Mouse (Mus musculus) forebrain, embryonic 10.5 days (tissue): ENCODE results near the gene Nlgn1. TPM values are rescaled to one million over a fixed set of nuclear protein-coding genes. Genes with fewer than 3 reads are reported as not detected.

Experiments
- DNase-seq: peaks from one replicate; pipeline ENCODE4 v3.0.0-alpha.2; 2017; ENCODE audit warnings: low spot score; ENCODE audit errors: extremely low spot score
- H3K27ac ChIP-seq: fragments of 300-500 bp; sonication (generic); 2 replicates; pipeline ENCODE4 v1.5.1; 2016; ENCODE audit warnings: mild to moderate bottlenecking
- H3K27me3 ChIP-seq: fragments of 300-500 bp; sonication (generic); 2 replicates; pipeline ENCODE4 v1.6.1; 2016; ENCODE audit warnings: mild to moderate bottlenecking; ENCODE audit not compliant: poor library complexity, severe bottlenecking
- H3K36me3 ChIP-seq: fragments of 300-500 bp; sonication (generic); replicated peaks from 2 replicates; pipeline ENCODE4 v1.6.1; 2016; ENCODE audit warnings: mild to moderate bottlenecking, moderate library complexity
- H3K4me1 ChIP-seq: fragments of 300-500 bp; sonication (generic); 2 replicates; pipeline ENCODE4 v1.6.1; 2016
- H3K4me3 ChIP-seq: fragments of 300-500 bp; sonication (generic); 2 replicates; pipeline ENCODE4 v1.5.1; 2016; ENCODE audit warnings: mild to moderate bottlenecking, moderate library complexity
- H3K9me3 ChIP-seq: fragments of 300-500 bp; sonication (generic); 2 replicates; pipeline ENCODE4 v1.6.1; 2016; ENCODE audit warnings: mild to moderate bottlenecking, moderate library complexity
- whole genome bisulfite sequencing: fragments of 180-500 bp; shearing (Covaris S2); methylation state at CpG from one replicate; pipeline ENCODE4 v1.1.7; 2016; 5-methylcytosine and 5-hydroxymethylcytosine counted together
- polyA plus RNA-seq: library from polyadenylated mRNA; unstranded; fragments of >200 nt; fragmentation: Nextera tagmentation; extraction: Ambion mirVana; gene quantifications from 2 replicates; pipeline ENCODE4 v1.2.1, GENCODE M21; 2016

The Nlgn1 gene
- polyA plus RNA-seq, 1 experiment from 2014 or later, result 2.3 TPM

DNA sequence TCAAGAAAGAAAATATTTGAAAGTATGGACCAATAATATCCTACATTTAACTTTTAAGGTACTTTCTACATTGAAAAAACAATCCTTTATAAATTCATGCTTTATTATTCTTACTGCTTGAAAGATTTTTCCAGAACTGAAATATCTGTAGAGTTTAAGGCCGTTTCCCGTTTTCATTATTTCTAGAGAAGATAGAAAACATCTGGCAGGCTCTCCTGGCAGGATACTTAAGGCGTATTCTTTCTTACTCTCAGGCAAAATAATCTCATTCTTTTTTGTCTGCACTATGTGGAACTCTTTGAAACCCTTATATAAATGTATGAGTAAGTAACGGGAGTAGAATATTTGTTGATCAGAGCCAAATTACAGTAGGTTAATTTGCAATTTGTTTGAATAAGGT, 882.9 kb downstream of the Nlgn1 start:
- whole genome bisulfite sequencing, result 84% methylated on average over 4 of the region's 4 CpGs
- DNase-seq, result no peak
- H3K4me3 ChIP-seq, result no peak overlapping the region
- H3K27ac ChIP-seq, result no peak overlapping the region
- no peaks in the 10 kb centered on the region for H3K9me3 ChIP-seq
- H3K36me3 ChIP-seq, result no peaks in the 10 kb centered on the region
- H3K4me1 ChIP-seq, result no peaks in the 10 kb centered on the region
- H3K27me3 ChIP-seq, result no peaks in the 10 kb centered on the region

DNA sequence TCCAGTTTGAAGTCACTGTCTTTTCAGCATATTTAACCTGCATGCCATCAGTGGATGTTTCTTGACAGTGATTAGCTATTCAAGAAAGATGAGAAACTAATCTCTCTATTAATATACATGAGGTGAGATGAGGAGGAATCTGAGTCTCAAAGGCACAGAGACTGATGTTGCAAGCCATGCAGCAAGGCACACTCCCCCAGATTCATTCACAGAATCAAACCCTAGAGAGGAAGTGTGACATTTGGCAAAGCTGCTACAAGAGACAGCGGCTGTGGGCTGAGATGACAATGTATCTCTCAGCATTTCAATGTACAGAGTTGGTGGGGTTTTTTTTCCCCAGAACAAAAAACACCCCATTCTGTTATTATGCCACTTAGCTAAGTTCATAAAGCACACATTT, 885.1 kb downstream of the Nlgn1 start:
- Histone ChIP-seq H3K4me1 (no peaks in the 10 kb centered on the region), H3K27me3 (no peaks in the 10 kb centered on the region), H3K9me3 (no peaks in the 10 kb centered on the region), H3K36me3 (no peaks in the 10 kb centered on the region), H3K27ac (no peak overlapping the region), H3K4me3 (no peak overlapping the region)
- DNase-seq, result no peak
- WGBS, result 84% methylated on average over 1 of the region's 1 CpGs

DNA sequence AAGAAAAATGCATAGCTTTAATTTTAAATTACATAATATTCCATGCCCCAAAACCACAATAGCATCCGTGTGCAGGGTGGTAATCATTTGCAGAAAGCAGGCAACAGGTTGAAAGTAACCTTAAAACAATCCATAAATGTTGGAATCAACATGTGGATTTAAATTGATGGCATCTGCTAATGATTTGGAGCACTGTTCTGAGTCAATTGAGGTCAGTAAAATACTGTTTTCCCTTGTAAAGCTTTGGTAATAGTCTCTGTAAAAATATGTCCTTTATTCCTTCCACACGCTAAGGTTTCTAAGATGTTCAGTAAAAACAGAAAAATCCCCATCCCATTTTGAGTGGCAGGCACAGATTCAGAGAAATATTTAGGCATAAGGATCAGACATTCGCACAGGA, 888.6 kb downstream of the Nlgn1 start:
- DNase-seq, result no peak
- no peak overlapping the region for H3K27ac ChIP-seq
- H3K9me3 ChIP-seq, result no peaks in the 10 kb centered on the region
- no peaks in the 10 kb centered on the region for H3K4me1 ChIP-seq
- WGBS, result 82% methylated on average over 3 of the region's 3 CpGs
- H3K4me3 ChIP-seq, result no peak overlapping the region
- H3K36me3 ChIP-seq, result no peaks in the 10 kb centered on the region
- H3K27me3 ChIP-seq, result no peaks in the 10 kb centered on the region

DNA sequence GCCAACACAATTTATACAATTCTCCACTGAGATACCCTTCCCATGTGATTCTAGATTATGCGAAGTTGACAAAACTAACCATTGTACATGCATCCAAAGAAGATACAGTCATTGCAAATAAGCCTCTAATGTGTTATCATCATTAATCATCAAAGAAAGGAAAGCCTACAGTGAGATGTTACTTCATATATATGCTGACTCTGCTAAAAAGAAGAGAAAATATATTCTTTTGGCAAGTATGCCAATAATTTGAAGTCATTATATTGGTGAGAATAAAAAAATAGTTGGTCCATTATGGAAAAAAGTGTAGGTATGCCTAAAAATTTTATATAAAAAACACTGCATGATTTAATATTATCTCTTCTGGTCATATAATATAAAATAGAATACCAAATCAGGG, 889.6 kb downstream of the Nlgn1 start:
- WGBS, result 89% methylated on average over 1 of the region's 1 CpGs

DNA sequence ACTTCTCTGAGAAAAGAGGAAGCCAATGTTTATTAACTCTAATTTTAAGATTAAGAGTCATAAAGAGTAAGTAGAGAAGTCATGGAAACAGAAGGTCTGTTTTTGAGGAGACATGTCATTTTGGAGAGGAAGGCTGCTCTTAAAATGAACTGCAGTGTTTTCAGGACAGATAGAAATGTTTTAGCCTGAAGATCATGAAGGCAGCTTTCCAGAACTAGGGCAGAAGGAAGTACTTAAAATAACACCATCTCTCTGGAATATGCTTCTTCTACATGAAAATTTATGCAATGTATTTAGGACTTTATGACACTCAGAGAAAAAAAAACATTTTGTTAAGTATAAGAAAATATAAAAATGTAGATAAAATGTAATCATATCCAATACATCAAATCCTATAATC, 905.3 kb downstream of the Nlgn1 start:
- H3K4me3 ChIP-seq, result no peak overlapping the region
- no peaks in the 10 kb centered on the region for H3K9me3 ChIP-seq
- H3K4me1 ChIP-seq, result no peaks in the 10 kb centered on the region
- no peaks in the 10 kb centered on the region for H3K36me3 ChIP-seq
- DNase-seq, result no peak
- no peak overlapping the region for H3K27ac ChIP-seq
- no peaks in the 10 kb centered on the region for H3K27me3 ChIP-seq

More for the DNA sequence above, 889.6 kb downstream of the Nlgn1 start:
- Histone ChIP-seq H3K4me1 (no peaks in the 10 kb centered on the region), H3K9me3 (no peaks in the 10 kb centered on the region), H3K4me3 (no peak overlapping the region), H3K27ac (no peak overlapping the region), H3K36me3 (no peaks in the 10 kb centered on the region), H3K27me3 (no peaks in the 10 kb centered on the region)
- DNase-seq, result no peak

DNA sequence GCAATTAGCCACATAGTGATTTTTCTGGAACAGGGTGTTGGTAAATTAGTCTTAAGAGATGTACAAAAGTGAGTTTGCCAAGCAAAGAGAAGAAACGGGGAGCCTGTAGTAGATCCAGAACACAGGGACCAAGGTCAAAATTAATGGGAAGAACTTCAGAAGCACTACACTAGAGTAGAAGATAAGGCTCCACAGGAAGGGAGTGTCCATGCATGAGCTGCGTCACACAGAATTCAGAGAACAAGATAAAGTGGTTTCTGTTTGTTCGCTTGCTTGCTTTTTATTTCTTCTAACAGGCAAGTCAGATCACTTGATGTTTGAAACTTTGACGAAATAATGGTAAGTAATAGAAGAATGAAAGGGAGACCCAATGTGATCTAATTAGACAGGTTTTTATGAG, 920.3 kb downstream of the Nlgn1 start:
- Histone ChIP-seq H3K27me3 (no peaks in the 10 kb centered on the region), H3K36me3 (no peaks in the 10 kb centered on the region), H3K9me3 (no peaks in the 10 kb centered on the region), H3K4me1 (no peaks in the 10 kb centered on the region), H3K27ac (no peak overlapping the region), H3K4me3 (no peak overlapping the region)
- 94% methylated on average over 4 of the region's 4 CpGs for WGBS
- DNase-seq, result no peak
